Mouse (Mus musculus) myocyte (in vitro differentiated cells): ENCODE results near the gene Slc25a42.

ENCODE experiments used
- E2F4 ChIP-seq: IDR thresholded peaks from one replicate; pipeline ENCODE4 v1.6.1; 2011; ENCODE audit warnings: mild to moderate bottlenecking, control low read depth, moderate library complexity; ENCODE audit not compliant: insufficient read depth
- MAX ChIP-seq: IDR thresholded peaks from one replicate; pipeline ENCODE4 v1.6.1; 2011; ENCODE audit warnings: low read depth, mild to moderate bottlenecking, control low read depth
- MYOD1 ChIP-seq, 3 experiments: IDR thresholded peaks; one replicate each; pipeline ENCODE4 v1.6.1; 2011; ENCODE audit warnings: control low read depth in 2 of 3, low read depth in 2 of 3, mild to moderate bottlenecking in 2 of 3, moderate library complexity in 1 of 3; ENCODE audit not compliant: insufficient read length in 2 of 3, control insufficient read depth in 1 of 3
- POLR2A ChIP-seq: IDR thresholded peaks from one replicate; pipeline ENCODE4 v1.6.1; 2011; ENCODE audit warnings: low read depth, mild to moderate bottlenecking, control low read depth, moderate library complexity; ENCODE audit not compliant: insufficient read length
- POLR2AphosphoS2 ChIP-seq: IDR thresholded peaks from one replicate; pipeline ENCODE4 v1.6.1; 2011; ENCODE audit warnings: low read depth, control low read depth; ENCODE audit not compliant: insufficient read length
- SRF ChIP-seq: IDR thresholded peaks from one replicate; pipeline ENCODE4 v1.6.1; 2011; ENCODE audit warnings: low read depth; ENCODE audit not compliant: control insufficient read depth, insufficient read length
- USF1 ChIP-seq: IDR thresholded peaks from one replicate; pipeline ENCODE4 v1.6.1; 2011; ENCODE audit warnings: low read depth, mild to moderate bottlenecking, control low read depth, moderate library complexity

- TF ChIP-seq USF1 (no peak), MAX (no peak), SRF (no peak), POLR2A (no peak), POLR2AphosphoS2 (no peak), MYOD1 (IDR thresholded peaks at IDR 0.05; ENCODE audit: control insufficient read depth in 1 of 3, insufficient read length in 2 of 3, low read depth in 2 of 3) (no peak), E2F4 (no peak)
Measured at GRCm38 (mm10) chr8:70147678-70148607, 64.2 kb downstream of the Slc25a42 start.
